Mouse (Mus musculus) kidney, adult 2 months (tissue): Measurements from ENCODE around the gene Myom1. TPM values are rescaled to one million over a fixed set of nuclear protein-coding genes. Genes with fewer than 3 reads are reported as not detected.

Experiments used
- DNase-seq: peaks from one replicate; pipeline ENCODE4 v3.0.0; 2021
- H3K27ac ChIP-seq: fragments of 200-500 bp; 2 replicates; pipeline ENCODE4 v1.5.1; 2012; ENCODE audit warnings: low read depth, low read length, control low read depth, inconsistent platforms; ENCODE audit not compliant: insufficient read depth
- H3K27me3 ChIP-seq: fragments of 200-500 bp; replicated peaks from 2 replicates; pipeline ENCODE4 v1.6.1; 2012; ENCODE audit warnings: mild to moderate bottlenecking, moderate library complexity, low read length, inconsistent platforms; ENCODE audit not compliant: control insufficient read depth, insufficient read depth
- H3K36me3 ChIP-seq: fragments of 200-500 bp; 2 replicates; pipeline ENCODE4 v1.6.1; 2012; ENCODE audit warnings: mild to moderate bottlenecking, moderate library complexity, low read length, inconsistent platforms; ENCODE audit not compliant: control insufficient read depth, insufficient read depth
- H3K4me1 ChIP-seq: fragments of 200-500 bp; 2 replicates; pipeline ENCODE4 v1.6.1; 2011; ENCODE audit warnings: low read length; ENCODE audit not compliant: control insufficient read depth, insufficient read depth
- H3K4me3 ChIP-seq: fragments of 200-500 bp; 2 replicates; pipeline ENCODE4 v1.5.1; 2011; ENCODE audit warnings: mild to moderate bottlenecking, low read depth, low read length, control low read depth; ENCODE audit not compliant: insufficient read depth
- CTCF ChIP-seq: fragments of 200-500 bp; conservative IDR thresholded peaks from 2 replicates; pipeline ENCODE4 v1.5.1; 2011; ENCODE audit warnings: low read depth, mild to moderate bottlenecking, control low read depth, low read length, moderate library complexity, mixed read lengths; ENCODE audit not compliant: insufficient read depth, insufficient read length
- POLR2A ChIP-seq: fragments of 200-500 bp; IDR thresholded peaks from one replicate; pipeline ENCODE4 v1.6.1; 2011; ENCODE audit warnings: low read depth, low read length, control low read depth
- WGBS: fragments of 180-500 bp; shearing (Covaris S2); methylation state at CpG from one replicate; pipeline ENCODE4 v1.1.7; 2018; 5-methylcytosine and 5-hydroxymethylcytosine counted together
- polyA plus RNA-seq: library from polyadenylated mRNA; depleted of rRNA; stranded (reverse); fragments of >200 nt; gene quantifications from 2 replicates; pipeline ENCODE4 v1.2.3, GENCODE M21; 2012

Gene Myom1
- polyA plus RNA-seq, 1 experiment, result 4.3 TPM

DNA sequence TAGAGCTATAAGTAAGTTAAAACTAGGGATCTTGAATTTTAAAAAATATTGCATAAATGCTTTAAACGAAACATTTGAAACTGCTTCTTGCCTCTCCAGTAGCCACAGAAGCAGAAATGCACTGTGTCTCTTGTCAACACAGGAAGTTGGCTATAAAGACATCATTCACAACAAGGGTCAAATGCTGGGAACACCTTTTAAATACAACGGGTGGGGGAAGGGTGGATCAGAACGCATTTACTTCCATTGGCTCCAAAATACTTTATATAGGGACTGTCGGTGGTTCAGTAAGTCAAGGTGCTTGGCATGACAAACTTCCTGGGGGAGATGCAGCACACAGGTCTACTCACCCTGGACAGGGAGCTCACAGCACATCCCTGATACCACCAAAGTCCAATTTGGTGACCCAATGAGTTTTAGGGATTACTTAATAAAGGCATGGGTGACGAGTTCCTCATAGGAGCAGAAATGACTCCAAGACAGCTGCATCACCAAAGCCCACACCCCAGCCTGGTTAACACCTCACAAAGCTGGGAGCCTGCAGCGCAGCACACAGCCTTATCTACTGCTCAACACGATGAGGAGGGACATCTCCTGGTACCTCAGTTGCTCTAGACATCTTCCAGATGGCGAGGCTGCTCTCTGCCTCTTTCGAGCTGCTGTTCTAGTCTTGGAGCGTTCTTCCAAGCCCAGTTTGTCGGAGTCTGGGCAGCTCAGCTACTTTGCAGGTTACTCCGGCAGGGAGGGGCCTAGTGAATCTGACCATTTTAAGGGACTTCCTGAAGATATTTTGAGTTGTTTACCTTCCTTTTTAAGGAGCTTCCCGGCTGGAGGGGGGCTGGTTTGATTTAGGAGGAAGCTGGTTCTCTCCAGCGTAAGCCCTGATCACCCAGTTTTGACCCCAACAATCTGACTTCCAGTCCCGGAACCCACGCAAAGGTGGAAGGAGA lies 134.2 kb downstream of the Myom1 start:
- TF ChIP-seq POLR2A (no peak), CTCF (no peak)
- peak overlapping the region; percentile 58; the same call in 1 of the 2 replicates for H3K27ac ChIP-seq
- peak; percentile 32 for DNase-seq
- no peak overlapping the region for H3K4me3 ChIP-seq
- no peaks in the 10 kb centered on the region for H3K36me3 ChIP-seq
- peaks cover 22% of the 10 kb centered on the region for H3K4me1 ChIP-seq
- no peaks in the 10 kb centered on the region for H3K27me3 ChIP-seq
- WGBS, result 61% methylated on average over 16 of the region's 16 CpGs

DNA sequence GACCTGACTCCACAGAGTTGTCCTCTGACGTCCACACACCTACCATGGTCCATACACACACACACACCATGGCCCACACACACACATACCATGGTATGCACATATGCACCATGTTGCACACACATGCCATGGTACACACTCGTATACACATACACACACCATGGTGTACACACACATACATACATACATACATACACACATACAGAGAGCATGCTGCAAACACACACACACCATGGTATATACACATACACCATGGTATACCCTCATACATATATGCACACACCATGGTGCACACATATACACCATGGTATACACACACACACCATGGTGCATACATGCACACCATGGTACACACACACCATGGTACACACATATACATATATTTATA lies 134.9 kb downstream of the Myom1 start:
- H3K4me3 ChIP-seq, result no peak overlapping the region
- H3K27me3 ChIP-seq, result no peaks in the 10 kb centered on the region
- no peaks in the 10 kb centered on the region for H3K36me3 ChIP-seq
- WGBS, result 84% methylated on average over 2 of the region's 2 CpGs
- DNase-seq, result no peak
- H3K4me1 ChIP-seq, result peaks cover 22% of the 10 kb centered on the region
- H3K27ac ChIP-seq, result no peak overlapping the region
- TF ChIP-seq POLR2A (no peak), CTCF (no peak)

DNA sequence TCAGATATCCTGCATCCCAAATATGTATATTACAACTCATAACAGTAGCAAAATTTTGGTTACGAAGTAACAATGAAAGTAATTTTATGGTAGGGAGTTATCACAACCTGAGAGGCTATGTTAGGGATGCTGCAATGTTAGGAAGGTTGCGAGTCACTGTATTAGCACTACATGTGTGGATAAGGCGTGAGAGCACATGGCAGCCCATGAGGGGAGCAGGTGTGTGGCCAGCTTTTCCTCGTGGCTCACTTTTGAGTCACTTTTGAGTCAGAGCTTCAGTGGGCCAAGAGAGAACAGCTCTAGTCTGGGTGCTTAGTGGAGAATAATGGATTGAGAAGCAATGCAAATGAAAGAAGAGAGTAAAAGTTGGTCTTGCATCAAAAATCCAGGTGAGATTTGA lies 139.6 kb downstream of the Myom1 start:
- TF ChIP-seq POLR2A (no peak), CTCF (no peak)
- H3K27ac ChIP-seq, result no peak overlapping the region
- no peak for DNase-seq
- no peaks in the 10 kb centered on the region for H3K4me1 ChIP-seq
- 90% methylated on average over 4 of the region's 4 CpGs for WGBS
- no peaks in the 10 kb centered on the region for H3K27me3 ChIP-seq
- no peak overlapping the region for H3K4me3 ChIP-seq
- H3K36me3 ChIP-seq, result no peaks in the 10 kb centered on the region

DNA sequence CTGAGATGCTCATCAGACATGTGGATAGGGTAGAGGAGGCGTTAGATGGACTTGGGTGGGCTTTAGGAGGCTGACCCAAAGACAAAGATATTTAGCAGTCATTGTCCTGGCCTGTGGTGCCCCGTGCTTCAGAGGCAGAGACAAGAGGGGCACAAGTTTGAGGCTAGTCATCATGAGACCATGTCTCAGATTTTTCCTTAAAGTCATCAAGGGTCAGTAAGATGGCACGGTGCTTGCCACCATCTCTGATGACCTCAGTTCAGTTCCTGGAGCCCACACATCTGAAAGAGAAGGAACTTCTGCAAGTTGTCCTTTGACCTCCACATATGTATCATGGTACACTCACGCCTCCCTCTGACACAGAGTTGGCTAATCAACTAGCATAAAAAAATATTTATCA lies 140.7 kb downstream of the Myom1 start:
- Histone ChIP-seq H3K4me1 (no peaks in the 10 kb centered on the region), H3K4me3 (no peak overlapping the region), H3K27ac (no peak overlapping the region), H3K27me3 (no peaks in the 10 kb centered on the region), H3K36me3 (no peaks in the 10 kb centered on the region)
- no peak for DNase-seq
- TF ChIP-seq POLR2A (no peak), CTCF (no peak)
- 79% methylated on average over 4 of the region's 4 CpGs for WGBS

DNA sequence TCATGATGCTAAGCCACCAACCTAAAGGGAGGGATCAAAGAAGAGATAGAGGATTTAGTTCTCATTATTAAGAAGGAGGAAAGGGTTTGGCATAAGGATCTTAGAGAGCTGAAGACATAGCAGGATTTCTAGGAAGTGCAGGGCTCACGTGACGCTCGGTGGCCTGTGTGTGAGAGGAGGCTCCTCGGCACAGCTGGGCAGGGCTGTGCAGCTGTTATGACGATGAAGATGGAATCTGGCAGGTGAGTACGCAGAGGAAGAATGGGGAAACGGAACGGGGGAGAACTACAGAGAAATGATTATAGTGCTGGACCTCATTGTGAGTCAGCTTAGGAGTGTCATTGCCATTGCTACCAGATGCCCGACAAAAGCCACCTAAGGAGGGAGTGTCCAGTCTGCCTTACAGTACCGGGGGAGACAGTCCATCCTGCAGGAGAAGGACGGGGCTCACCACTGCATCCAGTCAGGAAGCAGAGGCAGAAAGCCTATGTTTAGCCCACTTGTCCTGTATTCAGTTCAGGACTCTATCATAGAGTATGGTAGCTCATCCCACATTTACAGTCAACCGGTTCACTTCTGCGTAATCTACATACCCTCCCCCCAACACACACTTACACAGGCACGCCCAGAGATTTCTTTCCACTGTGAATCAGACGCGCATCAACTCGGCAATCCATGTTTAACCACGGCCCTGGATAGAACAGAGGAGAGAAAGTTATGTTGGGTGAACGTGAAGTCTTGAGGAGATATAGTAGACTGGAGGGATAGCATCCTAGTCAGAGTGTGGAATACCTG lies 142.1 kb downstream of the Myom1 start:
- H3K4me3 ChIP-seq, result no peak overlapping the region
- H3K36me3 ChIP-seq, result no peaks in the 10 kb centered on the region
- H3K27me3 ChIP-seq, result no peaks in the 10 kb centered on the region
- TF ChIP-seq POLR2A, result no peak
- TF ChIP-seq CTCF, result no peak
- 86% methylated on average over 19 of the region's 19 CpGs for WGBS
- DNase-seq, result no peak
- H3K4me1 ChIP-seq, result no peaks in the 10 kb centered on the region
- H3K27ac ChIP-seq, result no peak overlapping the region

DNA sequence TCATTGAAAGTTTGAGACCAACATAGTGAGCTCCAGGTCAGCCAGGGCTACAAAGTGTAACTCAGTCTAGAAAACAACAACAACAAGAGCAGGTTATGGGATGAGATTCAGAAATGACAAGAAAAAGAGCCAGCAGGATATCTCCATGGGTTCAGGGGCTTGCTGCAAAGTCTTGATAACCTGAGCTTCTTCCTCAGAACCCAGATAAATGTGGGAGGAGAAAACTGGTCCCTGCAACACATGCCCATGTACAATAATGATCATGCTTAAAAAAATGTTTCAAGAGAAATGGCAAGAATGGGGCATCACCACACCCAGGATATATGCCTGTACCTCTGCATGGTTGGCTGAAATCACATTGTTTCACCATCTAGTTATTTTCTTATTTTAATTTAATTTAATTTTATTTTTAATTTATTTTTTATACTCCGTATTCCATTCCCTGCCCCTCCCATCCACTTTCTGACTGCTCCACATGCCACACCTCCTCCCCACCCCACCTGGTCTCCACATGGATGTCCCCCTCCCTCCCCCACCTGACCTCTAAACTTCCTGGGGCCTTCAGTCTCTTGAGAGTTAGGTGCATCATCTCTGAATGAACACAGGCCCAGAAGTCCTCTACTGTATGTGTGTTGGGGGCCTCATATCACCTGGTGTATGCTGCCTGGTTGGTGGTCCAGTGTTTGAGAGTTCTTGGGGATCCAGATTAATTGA lies 143.0 kb downstream of the Myom1 start:
- no peak overlapping the region for H3K4me3 ChIP-seq
- WGBS, result 97% methylated on average over 1 of the region's 1 CpGs
- no peak overlapping the region for H3K27ac ChIP-seq
- H3K27me3 ChIP-seq, result no peaks in the 10 kb centered on the region
- H3K36me3 ChIP-seq, result no peaks in the 10 kb centered on the region
- no peak for TF ChIP-seq CTCF
- no peak for TF ChIP-seq POLR2A
- no peak for DNase-seq
- H3K4me1 ChIP-seq, result no peaks in the 10 kb centered on the region
